Mouse (Mus musculus): ENCODE measurements at regions not wholly inside any gene's neighbourhood (a gene's known extent, or its start where the extent isn't known, plus 50 kb on each side); places are given as distances from the start of the nearest gene placed in this dataset.

DNA sequence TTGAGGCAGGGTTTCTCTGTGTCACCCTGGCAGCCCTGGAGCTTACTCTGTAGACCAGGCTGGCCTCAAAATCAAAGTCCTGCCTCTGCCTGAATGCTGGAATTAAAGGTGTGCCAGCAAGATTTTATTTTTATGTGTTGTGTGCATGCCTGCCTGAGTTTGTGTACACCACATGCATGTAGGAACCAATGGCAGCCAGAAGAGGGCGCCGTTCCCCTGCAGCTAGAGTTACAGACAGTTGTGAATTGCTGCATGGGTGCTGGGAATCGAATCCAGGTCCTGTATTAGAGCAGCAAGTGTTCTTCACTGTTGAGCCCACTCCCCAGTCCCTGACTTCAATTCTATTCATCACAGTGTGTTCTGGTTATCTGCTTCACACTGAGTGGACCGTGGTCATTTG lies 126.4 kb upstream of the Ccnd2 start:
- H3K27ac ChIP-seq: no peak overlapping the region
- H3K4me3 ChIP-seq: no peak overlapping the region
- no peak overlapping the region for H3K9ac ChIP-seq
- peaks cover 8% of the 10 kb centered on the region; the same call in 1 of the 2 replicates for H3K9me3 ChIP-seq (replicated peaks)
- no peaks in the 10 kb centered on the region for H3K36me3 ChIP-seq (ENCODE audit: poor library complexity, severe bottlenecking)
- 79% methylated on average over 4 of the region's 4 CpGs for WGBS
- no peak for ATAC-seq
- no peaks in the 10 kb centered on the region for H3K27me3 ChIP-seq
- H3K4me1 ChIP-seq: no peaks in the 10 kb centered on the region
- no peak overlapping the region for H3K4me2 ChIP-seq

DNA sequence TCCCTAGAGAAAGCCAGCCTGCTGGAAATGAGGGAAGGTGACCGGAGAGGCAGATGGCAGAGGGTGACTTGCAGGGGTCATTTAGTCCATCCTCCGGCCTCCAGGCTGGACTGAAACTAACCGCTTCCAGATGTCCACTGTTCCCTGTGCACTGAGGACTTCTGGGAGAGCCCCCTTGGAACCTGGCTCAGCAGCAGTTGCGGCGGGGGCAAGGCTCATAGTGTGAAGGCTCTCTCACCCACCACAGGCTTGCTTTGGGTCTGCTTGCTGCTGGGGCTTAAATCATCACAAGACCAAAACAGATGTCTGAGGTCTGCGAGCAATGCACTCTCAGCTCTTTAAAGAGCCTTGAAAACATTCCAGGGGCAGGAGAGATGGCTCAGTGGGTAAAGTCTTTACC lies 132.2 kb upstream of the Ccnd2 start:
- Histone ChIP-seq H3K4me1 (no peaks in the 10 kb centered on the region), H3K27me3 (no peaks in the 10 kb centered on the region), H3K36me3 (ENCODE audit: poor library complexity, severe bottlenecking) (no peaks in the 10 kb centered on the region), H3K9me3 (replicated peaks) (no peaks in the 10 kb centered on the region), H3K27ac (no peak overlapping the region), H3K4me3 (no peak overlapping the region), H3K9ac (no peak overlapping the region), H3K4me2 (no peak overlapping the region)
- WGBS: 87% methylated on average over 6 of the region's 6 CpGs
- ATAC-seq: no peak

DNA sequence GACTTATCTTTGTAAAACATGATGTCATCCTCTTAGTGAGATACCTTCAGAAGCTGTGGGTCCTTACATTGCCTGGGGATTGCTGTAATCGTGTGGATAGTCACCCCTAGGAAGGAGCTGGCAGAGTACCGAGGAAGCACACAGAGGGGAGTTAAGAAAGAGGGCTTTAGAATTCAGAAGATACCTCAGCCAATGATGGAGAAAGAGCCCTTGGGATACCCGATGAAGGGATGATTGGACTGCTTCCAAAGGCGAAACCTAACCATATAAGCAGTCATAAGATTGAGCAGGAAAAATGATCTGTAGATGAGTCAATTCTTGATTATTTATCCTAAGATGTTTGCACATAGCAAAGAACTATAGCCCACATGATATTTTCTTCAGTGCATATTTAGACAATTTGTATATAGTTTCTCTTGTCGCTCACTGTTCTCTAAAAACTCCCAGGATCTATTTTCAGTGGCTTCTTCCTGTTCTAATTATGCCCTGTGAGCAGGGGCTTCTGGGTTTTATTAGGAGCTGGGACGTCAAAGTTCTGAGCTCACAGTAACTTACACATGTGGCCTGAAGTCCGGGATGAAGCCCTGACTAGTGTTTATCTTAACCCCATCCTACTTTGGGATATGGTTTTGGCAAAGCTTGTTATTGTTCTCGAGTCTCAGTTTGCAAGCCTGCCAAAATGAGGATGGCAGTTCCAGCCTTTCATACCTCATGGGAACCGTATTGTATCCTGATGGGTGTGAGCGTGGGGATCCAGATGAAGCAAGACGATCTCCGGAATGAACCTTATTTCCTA lies 134.9 kb upstream of the Ccnd2 start:
- Histone ChIP-seq H3K9ac (no peak overlapping the region), H3K27ac (no peak overlapping the region), H3K27me3 (no peaks in the 10 kb centered on the region), H3K4me2 (no peak overlapping the region), H3K4me3 (no peak overlapping the region), H3K9me3 (replicated peaks) (no peaks in the 10 kb centered on the region), H3K36me3 (ENCODE audit: poor library complexity, severe bottlenecking) (no peaks in the 10 kb centered on the region), H3K4me1 (no peaks in the 10 kb centered on the region)
- WGBS: 80% methylated on average over 12 of the region's 12 CpGs
- ATAC-seq: no peak

DNA sequence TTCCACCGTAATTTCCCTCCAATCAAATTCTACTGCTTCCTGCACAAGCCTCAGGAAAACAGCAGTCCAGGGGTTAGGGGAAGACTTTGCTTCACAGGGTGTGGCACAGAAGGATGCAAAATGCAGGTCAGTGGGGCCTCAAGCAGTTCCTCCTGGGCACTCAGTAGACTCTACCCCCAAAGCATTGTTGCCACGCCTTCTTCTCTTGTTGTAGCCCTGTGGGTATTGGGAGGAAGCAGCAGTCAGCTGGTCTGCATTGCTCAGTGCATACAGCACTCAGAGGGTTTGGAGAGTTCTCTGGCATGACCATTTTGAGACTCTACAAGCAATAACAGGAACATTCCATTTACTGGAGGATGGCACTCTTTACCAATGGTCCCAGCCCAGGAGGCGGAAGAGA lies 137.0 kb upstream of the Ccnd2 start:
- no peaks in the 10 kb centered on the region for H3K9me3 ChIP-seq (replicated peaks)

DNA sequence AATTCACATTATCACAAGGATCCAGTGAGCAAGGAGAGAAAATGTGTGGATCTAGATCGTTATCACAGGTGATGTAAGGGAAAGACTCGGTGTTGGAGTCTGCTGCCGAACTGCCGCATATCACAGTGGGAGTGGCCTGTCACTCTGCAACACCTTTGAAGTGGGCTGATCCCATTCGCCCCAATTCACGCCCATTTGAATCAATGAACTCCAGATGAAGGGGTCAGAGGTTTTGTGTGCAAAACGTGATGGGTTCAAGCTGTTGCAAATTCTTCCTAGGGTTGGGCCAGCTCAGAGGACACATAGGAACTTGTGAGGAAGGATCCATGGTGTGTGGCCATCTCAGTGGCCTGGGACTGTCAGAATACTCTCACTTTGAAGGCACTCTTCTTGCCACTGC lies 139.9 kb upstream of the Ccnd2 start:
- no peak for ATAC-seq
- H3K27me3 ChIP-seq: no peaks in the 10 kb centered on the region

More for the DNA sequence above, 137.0 kb upstream of the Ccnd2 start:
- no peak overlapping the region for H3K4me3 ChIP-seq
- no peak overlapping the region for H3K27ac ChIP-seq
- no peaks in the 10 kb centered on the region for H3K4me1 ChIP-seq
- H3K9ac ChIP-seq: no peak overlapping the region
- H3K4me2 ChIP-seq: no peak overlapping the region
- no peaks in the 10 kb centered on the region for H3K36me3 ChIP-seq (ENCODE audit: poor library complexity, severe bottlenecking)
- 85% methylated on average over 3 of the region's 3 CpGs for WGBS
- no peak for ATAC-seq
- H3K27me3 ChIP-seq: no peaks in the 10 kb centered on the region

DNA sequence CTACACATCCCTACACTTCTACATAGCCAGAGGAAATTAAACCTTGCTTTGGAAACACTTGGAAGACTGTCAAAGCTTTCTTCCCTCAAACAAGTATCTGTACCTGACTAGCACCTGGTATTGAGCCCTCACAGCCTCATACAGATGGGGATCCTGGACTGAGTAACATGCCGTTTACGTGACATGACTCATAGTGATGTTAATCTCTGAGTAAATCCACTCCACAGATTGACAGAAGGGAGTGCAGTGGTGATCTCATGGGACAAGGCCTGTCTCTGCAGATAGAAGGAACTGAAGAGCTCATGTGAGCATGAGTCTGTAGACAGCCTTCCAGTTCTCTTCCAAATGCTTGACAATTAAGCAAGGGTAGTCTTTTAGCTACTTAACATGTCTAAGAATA lies 141.8 kb upstream of the Ccnd2 start:
- 88% methylated on average over 2 of the region's 2 CpGs for WGBS

More for the DNA sequence above, 139.9 kb upstream of the Ccnd2 start:
- no peak overlapping the region for H3K4me3 ChIP-seq
- no peaks in the 10 kb centered on the region for H3K9me3 ChIP-seq (replicated peaks)
- H3K9ac ChIP-seq: no peak overlapping the region
- WGBS: 54% methylated on average over 7 of the region's 7 CpGs
- H3K27ac ChIP-seq: no peak overlapping the region
- H3K4me2 ChIP-seq: no peak overlapping the region
- H3K36me3 ChIP-seq (ENCODE audit: poor library complexity, severe bottlenecking): no peaks in the 10 kb centered on the region
- H3K4me1 ChIP-seq: no peaks in the 10 kb centered on the region

DNA sequence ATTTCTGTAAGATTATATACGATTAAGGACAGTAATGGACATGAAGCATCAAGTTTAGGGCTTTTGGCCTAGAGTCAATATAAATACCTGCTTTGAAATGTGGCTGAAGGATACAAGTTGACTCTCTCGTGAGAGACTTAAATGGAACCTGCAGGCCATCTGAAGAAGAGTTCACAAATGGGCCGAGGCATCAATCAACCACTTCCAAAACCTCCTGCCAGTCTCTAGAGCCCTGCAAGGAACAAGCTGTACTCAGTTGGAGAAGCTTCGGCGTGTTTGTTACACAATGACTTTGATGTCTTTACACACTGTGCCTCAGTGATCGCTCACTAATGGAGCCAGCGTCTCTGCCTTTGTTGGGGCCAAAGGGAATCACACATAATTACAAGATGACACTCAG lies 146.1 kb upstream of the Ccnd2 start:
- H3K4me3 ChIP-seq: no peak overlapping the region
- no peak overlapping the region for H3K9ac ChIP-seq
- no peaks in the 10 kb centered on the region for H3K27me3 ChIP-seq
- H3K9me3 ChIP-seq (replicated peaks): no peaks in the 10 kb centered on the region
- 81% methylated on average over 7 of the region's 7 CpGs for WGBS
- no peak for ATAC-seq
- no peaks in the 10 kb centered on the region for H3K36me3 ChIP-seq (ENCODE audit: poor library complexity, severe bottlenecking)
- H3K4me1 ChIP-seq: no peaks in the 10 kb centered on the region
- no peak overlapping the region for H3K4me2 ChIP-seq
- no peak overlapping the region for H3K27ac ChIP-seq

More for the DNA sequence above, 141.8 kb upstream of the Ccnd2 start:
- Histone ChIP-seq H3K9ac (no peak overlapping the region), H3K27ac (no peak overlapping the region), H3K4me2 (no peak overlapping the region), H3K27me3 (no peaks in the 10 kb centered on the region), H3K9me3 (replicated peaks) (no peaks in the 10 kb centered on the region), H3K4me3 (no peak overlapping the region), H3K4me1 (no peaks in the 10 kb centered on the region), H3K36me3 (ENCODE audit: poor library complexity, severe bottlenecking) (no peaks in the 10 kb centered on the region)
- ATAC-seq: no peak

DNA sequence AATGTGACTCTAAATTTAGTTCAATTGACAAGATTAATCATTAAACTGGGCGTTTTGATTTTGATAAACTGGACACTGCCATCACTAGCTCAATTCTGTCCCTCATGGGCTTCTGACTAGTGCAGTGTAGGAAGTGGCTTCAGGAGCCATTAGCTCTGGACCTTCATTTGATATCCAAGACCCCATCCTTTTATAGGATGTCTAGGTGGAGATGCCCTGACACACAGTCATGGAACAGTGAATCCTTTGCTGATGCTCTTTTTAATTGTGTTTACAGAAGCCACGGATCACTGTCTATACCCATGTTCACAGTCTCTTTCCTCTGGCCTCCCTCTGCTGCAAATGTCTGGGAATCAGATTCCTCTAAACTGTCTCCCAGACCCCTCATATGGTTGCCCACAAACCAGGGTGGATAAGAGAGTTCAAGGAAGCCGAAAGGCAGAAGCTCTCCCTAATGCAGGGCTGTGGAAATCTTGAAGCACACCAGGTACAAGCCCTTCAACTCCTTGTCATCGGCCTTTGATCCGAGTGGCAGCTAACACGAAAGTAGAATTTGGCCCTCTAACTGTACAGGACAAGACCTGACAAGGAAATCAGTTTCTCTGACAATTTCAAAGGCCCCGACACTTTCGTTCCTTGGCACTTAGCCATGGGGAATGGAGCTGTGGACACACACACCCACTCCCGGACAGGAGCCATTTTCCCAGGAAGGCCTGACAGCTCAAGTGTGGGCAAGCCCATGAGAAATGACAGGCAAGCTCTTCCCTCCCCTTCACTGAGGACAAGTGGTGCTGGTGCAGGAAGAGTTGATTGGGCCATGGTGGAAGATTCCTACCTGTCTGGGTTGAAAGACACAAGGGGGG lies 135.2 kb upstream of the Parp11 start:
- no peak for ATAC-seq
- H3K9ac ChIP-seq: no peak overlapping the region
- H3K4me3 ChIP-seq: no peak overlapping the region
- H3K9me3 ChIP-seq (replicated peaks): no peaks in the 10 kb centered on the region
- H3K4me2 ChIP-seq: no peak overlapping the region
- no peaks in the 10 kb centered on the region for H3K36me3 ChIP-seq (ENCODE audit: poor library complexity, severe bottlenecking)
- H3K27me3 ChIP-seq: no peaks in the 10 kb centered on the region
- H3K4me1 ChIP-seq: no peaks in the 10 kb centered on the region
- H3K27ac ChIP-seq: no peak overlapping the region
- 87% methylated on average over 9 of the region's 9 CpGs for WGBS

DNA sequence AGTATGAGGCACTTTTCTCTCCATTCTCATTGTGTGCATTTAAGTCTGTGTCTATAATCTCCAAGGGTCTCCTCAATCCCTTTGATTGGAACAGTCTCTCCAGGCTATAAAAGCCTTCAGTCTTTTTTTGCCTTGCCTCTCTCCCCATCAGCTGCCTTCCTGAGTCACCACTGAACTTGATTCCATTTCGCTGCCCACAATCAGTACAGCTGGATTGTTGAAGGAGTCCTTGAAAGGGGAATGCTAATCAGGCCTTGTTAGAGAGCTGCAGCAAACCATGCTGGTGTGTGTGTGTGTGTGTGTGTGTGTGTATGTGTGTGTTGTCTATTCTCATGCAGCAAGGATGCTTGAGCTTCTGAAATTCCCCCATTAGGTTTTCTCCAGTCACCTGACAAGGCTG lies 129.3 kb upstream of the Parp11 start:
- no peaks in the 10 kb centered on the region for H3K9me3 ChIP-seq (replicated peaks)
- H3K9ac ChIP-seq: no peak overlapping the region
- no peak overlapping the region for H3K4me2 ChIP-seq
- H3K36me3 ChIP-seq (ENCODE audit: poor library complexity, severe bottlenecking): no peaks in the 10 kb centered on the region
- no peak overlapping the region for H3K4me3 ChIP-seq
- peaks cover 32% of the 10 kb centered on the region for H3K4me1 ChIP-seq
- ATAC-seq: peak; percentile 52; the same call in 1 of the 2 replicates
- 3% methylated on average over 1 of the region's 1 CpGs for WGBS
- H3K27me3 ChIP-seq: no peaks in the 10 kb centered on the region
- H3K27ac ChIP-seq: peak overlapping the region; percentile 44

DNA sequence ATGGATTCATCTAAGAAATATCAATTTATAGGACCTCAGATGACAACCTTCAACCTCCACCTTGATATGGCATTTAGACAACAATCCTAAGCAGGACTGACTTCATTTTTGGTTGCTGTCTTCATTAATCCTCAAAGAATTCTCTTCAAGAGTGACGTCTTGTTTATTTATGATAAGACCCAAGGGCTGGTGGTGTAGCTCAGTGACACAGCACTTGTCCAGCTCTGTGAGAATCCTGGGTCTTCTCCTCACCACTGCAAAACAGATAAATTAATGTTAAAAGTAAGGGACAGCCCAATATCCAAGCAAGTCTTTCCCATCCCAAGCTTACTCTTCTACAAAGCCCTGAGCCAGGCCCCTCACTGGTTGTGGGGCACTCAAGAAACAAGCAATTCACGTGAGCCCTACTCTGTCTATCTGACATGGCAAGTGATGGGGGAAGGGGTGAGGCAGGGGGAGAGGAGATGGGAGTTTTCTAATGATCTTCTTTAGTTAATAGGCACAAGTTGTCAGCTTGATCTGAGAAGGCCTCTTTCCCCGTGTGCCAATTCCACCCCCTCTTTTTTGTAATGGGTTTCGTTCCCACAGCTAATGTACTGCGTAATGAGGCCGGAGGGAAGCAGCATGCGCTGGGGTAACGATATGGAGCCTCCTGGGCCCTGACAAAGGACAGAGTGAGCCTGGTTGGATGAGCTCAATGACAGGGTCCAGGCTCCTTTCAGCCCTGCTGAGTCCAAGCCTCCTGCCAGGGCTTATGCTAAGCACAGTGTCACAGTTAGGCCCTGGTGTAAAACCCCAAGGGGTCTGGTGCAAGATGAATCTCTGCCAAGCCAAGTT lies 127.7 kb upstream of the Parp11 start:
- H3K36me3 ChIP-seq (ENCODE audit: poor library complexity, severe bottlenecking): no peaks in the 10 kb centered on the region
- peak overlapping the region; percentile 68 for H3K27ac ChIP-seq

DNA sequence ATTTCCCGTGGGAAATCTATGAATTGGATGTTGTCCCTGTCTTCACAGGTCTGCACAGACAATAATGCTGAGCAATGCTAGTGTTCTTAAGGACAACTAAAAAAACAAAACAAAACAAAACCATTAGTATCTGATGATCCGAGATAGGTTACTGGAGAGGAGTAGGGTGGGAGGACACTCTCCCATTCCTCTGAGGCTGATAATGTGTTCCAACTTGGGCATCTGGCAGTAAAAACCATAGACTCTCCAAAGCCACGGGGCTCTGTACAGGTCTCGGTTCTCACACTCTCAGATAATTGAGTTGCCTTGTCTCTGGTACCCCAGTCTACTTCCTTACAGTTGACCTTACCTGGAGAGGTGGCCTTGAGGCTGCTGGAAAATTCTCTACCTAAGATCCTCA lies 126.0 kb upstream of the Parp11 start:
- Histone ChIP-seq H3K4me1 (peaks cover 47% of the 10 kb centered on the region), H3K27me3 (no peaks in the 10 kb centered on the region), H3K4me3 (no peak overlapping the region), H3K9ac (no peak overlapping the region), H3K4me2 (no peak overlapping the region), H3K27ac (no peak overlapping the region), H3K9me3 (replicated peaks) (no peaks in the 10 kb centered on the region), H3K36me3 (ENCODE audit: poor library complexity, severe bottlenecking) (no peaks in the 10 kb centered on the region)
- ATAC-seq: no peak
- 82% methylated on average over 4 of the region's 4 CpGs for WGBS

More for the DNA sequence above, 127.7 kb upstream of the Parp11 start:
- no peaks in the 10 kb centered on the region for H3K9me3 ChIP-seq (replicated peaks)
- peak; percentile 94 for ATAC-seq
- peaks cover 32% of the 10 kb centered on the region for H3K4me1 ChIP-seq
- no peak overlapping the region for H3K4me2 ChIP-seq
- H3K27me3 ChIP-seq: no peaks in the 10 kb centered on the region
- no peak overlapping the region for H3K4me3 ChIP-seq
- 12% methylated on average over 8 of the region's 8 CpGs for WGBS
- no peak overlapping the region for H3K9ac ChIP-seq

DNA sequence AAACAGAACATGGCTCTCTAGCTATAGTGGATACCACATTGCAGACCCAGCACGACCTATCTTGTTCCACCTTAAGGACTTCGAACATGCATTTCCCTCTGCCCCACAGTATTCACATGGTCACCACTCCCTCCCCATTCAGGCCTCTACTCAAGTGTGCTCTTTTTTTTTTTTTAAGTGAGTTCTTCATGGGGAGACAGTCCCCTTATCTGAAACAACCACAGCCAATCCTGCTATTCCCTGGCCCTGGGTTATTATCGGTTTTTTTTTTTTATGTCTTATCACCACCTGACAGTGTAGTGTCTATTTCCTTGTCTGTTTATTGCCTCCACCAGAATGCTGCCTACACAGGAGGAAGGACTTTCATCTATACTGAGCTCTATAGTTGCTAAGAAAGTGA lies 125.6 kb upstream of the Parp11 start:
- H3K4me1 ChIP-seq: peaks cover 49% of the 10 kb centered on the region
- H3K9ac ChIP-seq: no peak overlapping the region
- H3K4me2 ChIP-seq: no peak overlapping the region
- H3K9me3 ChIP-seq (replicated peaks): no peaks in the 10 kb centered on the region
- no peak for ATAC-seq
- H3K27me3 ChIP-seq: no peaks in the 10 kb centered on the region
- H3K27ac ChIP-seq: no peak overlapping the region
- 97% methylated on average over 3 of the region's 3 CpGs for WGBS
- H3K4me3 ChIP-seq: no peak overlapping the region
- no peaks in the 10 kb centered on the region for H3K36me3 ChIP-seq (ENCODE audit: poor library complexity, severe bottlenecking)

Measured in forebrain, embryonic 13.5 days (tissue).